Mouse (Mus musculus): ENCODE data around the gene Copz2. TPM values are rescaled to one million over a fixed set of nuclear protein-coding genes. Genes with fewer than 3 reads are reported as not detected.

Copz2 gene
- polyA plus RNA-seq, 1 experiment from 2014 or later: 125 TPM

DNA sequence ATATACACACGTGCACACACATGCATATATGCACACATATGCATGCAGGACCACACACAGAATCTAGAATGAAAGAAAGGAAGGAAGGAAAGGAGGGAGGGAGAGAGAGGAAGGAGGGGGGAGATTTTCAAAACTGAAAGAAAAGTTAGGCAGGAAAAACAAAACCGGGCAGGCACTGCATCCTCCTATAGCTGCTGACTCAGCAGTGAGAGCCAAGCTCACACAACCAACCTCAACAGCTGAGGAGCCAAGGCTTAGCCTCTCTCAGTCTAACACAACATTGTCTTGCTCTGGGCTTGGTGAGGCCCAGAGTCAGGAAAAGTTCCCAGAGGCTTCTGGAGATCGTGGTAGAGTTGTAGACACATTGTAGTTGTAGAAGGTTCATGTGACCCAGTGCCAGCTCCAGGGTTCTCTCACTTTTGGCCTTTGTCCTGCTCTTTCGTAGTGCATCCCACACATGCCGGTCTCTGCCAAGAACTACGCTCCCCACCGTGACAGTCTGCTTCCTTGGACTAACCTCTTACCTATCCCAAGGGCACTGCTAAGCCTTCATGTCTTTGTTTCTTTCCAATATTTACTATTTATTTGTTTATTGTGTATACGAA lies 37.4 kb downstream of the Copz2 start:
- Histone ChIP-seq H3K4me3 (no peak overlapping the region), H3K9me3 (no peaks in the 10 kb centered on the region), H3K9ac (no peak overlapping the region), H3K4me2 (no peak overlapping the region), H3K27me3 (no peaks in the 10 kb centered on the region), H3K4me1 (peaks cover 18% of the 10 kb centered on the region), H3K27ac (peak overlapping the region; percentile 33; the same call in 1 of the 2 replicates), H3K36me3 (no peaks in the 10 kb centered on the region)
- WGBS: 82% methylated on average over 8 of the region's 8 CpGs
- ATAC-seq (ENCODE audit: insufficient number of reproducible peaks, insufficient read depth, low FRiP score, low TSS enrichment, low read depth): no peak

DNA sequence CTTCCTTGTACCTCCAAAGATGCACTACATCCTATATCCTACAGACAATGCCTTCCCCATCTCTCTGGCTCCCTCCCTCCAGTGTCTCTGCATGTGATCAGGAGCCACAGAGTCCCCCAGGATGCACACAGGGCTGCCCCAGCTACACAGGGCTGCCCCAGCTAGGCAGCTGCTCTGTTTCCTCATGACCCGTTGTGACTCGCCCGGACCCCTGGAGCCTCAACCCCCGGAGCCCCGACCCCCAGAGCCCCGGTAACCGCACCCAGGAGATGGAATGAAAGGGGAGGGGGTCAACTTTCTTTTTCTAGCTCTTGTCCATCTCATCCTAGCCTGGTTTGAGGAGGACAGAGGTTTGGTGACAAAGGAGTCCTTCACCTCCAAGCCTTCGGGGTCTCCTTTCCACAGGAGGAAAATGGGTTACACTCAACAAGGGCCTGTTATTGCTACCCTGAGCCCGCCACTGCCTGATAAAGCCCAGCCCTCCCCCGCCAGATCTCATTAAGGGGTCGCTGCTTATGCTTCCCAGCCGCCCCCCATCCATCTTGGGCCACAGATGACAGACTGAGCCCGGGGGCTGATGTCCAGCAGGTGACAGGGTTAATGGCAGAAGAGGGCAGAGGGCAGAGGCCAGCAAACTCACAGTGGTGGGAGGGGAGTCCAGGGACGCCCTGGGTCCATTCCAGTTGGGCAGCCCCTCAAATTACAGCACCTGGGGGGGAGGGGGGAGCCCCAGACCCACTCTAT lies 42.3 kb downstream of the Copz2 start:
- Histone ChIP-seq H3K9ac (no peak overlapping the region), H3K4me1 (peaks cover 4% of the 10 kb centered on the region)

DNA sequence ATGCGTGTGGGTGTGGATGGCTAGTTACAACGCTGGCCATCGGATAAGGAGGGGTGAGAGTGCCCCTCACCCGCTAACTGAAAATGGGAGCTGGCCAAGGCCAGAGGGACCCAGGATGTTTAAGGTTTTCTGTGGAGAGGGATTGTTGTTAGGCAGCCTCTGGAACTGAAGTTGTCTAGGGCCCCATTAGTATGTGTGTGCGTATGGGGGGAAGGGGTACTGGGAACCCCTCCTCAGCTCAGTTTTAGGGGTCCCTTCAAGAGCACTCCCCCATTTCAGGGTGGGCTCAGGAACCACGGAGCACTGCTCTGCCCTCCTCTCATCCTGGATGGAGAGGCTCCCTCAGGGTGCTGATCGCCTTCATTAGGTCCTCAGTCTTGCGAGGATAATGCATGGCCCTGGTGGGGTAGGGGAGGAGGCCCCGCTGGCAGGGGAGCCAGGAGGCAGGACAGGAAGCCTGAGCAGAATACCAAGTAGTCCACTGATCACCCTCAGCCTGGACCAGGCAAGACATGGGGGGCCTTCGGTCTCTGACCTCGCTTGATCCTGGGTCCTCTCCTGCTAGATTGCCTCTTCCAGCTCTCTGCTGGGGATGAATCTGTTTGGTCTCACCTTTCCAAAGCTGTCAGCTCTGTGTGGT lies 43.7 kb downstream of the Copz2 start:
- 63% methylated on average over 11 of the region's 11 CpGs for WGBS
- H3K4me3 ChIP-seq: no peak overlapping the region
- H3K9ac ChIP-seq: 0 out of 2 replicates have a peak overlapping the region, but pooled peaks have one; percentile 8
- no peaks in the 10 kb centered on the region for H3K4me1 ChIP-seq
- no peaks in the 10 kb centered on the region for H3K36me3 ChIP-seq
- no peak for ATAC-seq (ENCODE audit: insufficient number of reproducible peaks, insufficient read depth, low FRiP score, low TSS enrichment, low read depth)
- no peak overlapping the region for H3K4me2 ChIP-seq
- H3K27me3 ChIP-seq: no peaks in the 10 kb centered on the region
- no peak overlapping the region for H3K27ac ChIP-seq
- H3K9me3 ChIP-seq: no peaks in the 10 kb centered on the region

More for the DNA sequence above, 42.3 kb downstream of the Copz2 start:
- 22% methylated on average over 14 of the region's 14 CpGs for WGBS
- Histone ChIP-seq H3K4me2 (no peak overlapping the region), H3K4me3 (no peak overlapping the region), H3K27me3 (no peaks in the 10 kb centered on the region), H3K9me3 (no peaks in the 10 kb centered on the region), H3K36me3 (no peaks in the 10 kb centered on the region), H3K27ac (no peak overlapping the region)
- no peak for ATAC-seq (ENCODE audit: insufficient number of reproducible peaks, insufficient read depth, low FRiP score, low TSS enrichment, low read depth)

DNA sequence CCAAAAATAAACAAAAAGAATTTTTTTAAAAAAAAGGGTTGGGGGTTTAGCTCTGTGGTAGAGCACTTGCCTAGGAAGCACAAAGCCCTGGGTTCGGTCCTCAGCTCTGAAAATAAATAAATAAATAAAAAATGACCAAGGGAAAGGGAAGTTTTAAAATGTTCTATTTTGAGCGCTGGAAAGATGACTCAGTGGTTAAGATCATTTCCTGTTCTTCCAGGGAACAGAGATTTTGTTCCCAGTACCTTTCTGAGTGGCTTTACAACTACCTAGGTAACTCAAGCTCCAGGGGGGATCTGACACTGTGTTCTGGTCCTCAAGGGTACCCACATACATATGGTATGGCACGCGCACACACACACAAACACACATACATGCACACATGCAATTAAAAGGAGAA lies 46.2 kb downstream of the Copz2 start:
- no peak for ATAC-seq (ENCODE audit: insufficient number of reproducible peaks, insufficient read depth, low FRiP score, low TSS enrichment, low read depth)
- H3K9ac ChIP-seq: no peak overlapping the region

DNA sequence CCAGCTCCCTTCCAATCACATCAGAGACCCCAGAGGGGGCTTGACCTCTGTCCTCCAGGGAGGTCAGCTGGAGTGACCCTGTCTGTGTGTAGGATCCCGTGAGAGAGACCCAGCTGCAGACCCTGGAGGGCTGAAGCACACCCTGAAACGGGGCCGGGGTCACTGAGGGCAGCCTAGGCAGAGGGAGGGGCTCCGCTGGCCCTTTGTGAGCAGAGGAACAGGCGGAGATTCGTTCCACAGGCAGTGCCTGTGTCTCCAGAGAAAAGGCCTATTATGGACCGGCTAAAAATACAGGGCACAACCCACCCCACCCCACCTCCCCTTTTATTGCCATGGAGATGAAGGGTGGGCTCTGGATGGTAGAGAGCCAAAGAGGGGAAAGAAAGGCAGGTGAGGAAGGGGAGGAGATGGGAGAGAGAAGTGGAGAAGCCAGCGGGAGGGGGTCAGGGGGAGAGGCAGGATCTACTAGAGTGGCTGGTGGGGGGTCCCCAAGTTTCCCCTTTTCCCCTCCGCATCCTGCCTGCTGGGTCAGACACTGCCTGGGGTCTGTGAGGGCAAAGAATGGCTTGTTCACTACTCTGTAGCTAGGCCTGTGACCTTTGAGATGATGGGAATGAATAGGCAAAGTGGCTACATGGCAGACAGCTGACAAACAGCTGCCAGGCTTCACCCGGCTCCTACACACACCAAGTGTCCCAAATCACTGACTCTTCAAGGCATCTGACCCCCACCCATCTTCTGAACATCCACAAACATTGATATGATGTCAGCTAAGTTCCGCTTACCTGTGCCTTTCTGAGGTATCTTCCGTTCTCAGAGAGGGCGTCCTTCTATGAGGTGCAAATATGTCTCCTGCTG lies 50.0 kb downstream of the Copz2 start:
- 34% methylated on average over 13 of the region's 13 CpGs for WGBS
- no peaks in the 10 kb centered on the region for H3K27me3 ChIP-seq
- peaks cover 15% of the 10 kb centered on the region for H3K4me1 ChIP-seq
- no peaks in the 10 kb centered on the region for H3K9me3 ChIP-seq
- H3K36me3 ChIP-seq: no peaks in the 10 kb centered on the region
- ATAC-seq (ENCODE audit: insufficient number of reproducible peaks, insufficient read depth, low FRiP score, low TSS enrichment, low read depth): no peak
- no peak overlapping the region for H3K27ac ChIP-seq
- peak overlapping the region; percentile 31; the same call in 1 of the 2 replicates for H3K4me2 ChIP-seq
- H3K4me3 ChIP-seq: no peak overlapping the region
- H3K9ac ChIP-seq: no peak overlapping the region

More for the DNA sequence above, 46.2 kb downstream of the Copz2 start:
- Histone ChIP-seq H3K9me3 (no peaks in the 10 kb centered on the region), H3K4me3 (no peak overlapping the region), H3K27me3 (no peaks in the 10 kb centered on the region), H3K4me1 (peaks cover 5% of the 10 kb centered on the region), H3K27ac (no peak overlapping the region), H3K36me3 (no peaks in the 10 kb centered on the region), H3K4me2 (no peak overlapping the region)
- WGBS: 84% methylated on average over 4 of the region's 4 CpGs

DNA sequence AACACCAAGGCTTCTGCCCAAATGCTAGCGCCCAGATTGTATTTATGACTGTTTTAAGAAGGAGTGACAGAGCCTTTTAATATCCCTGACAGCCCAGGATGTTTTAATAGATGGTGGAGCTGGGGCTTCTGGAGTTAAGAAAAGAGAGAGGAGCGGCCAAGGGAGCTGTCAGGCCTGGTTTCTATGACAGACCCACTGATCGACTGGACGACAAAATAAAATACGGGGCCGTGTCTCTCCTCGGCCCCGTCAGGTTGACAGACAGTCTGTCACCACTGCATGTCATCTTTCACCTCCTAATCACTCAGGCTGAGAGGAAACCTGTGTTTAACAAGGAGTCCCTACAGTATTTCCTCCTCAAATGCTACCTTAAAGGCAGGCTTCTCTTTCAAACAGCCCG lies 51.7 kb downstream of the Copz2 start:
- Histone ChIP-seq H3K27ac (no peak overlapping the region), H3K4me1 (peaks cover 15% of the 10 kb centered on the region), H3K4me3 (no peak overlapping the region), H3K4me2 (no peak overlapping the region), H3K9me3 (no peaks in the 10 kb centered on the region), H3K9ac (no peak overlapping the region), H3K27me3 (no peaks in the 10 kb centered on the region), H3K36me3 (no peaks in the 10 kb centered on the region; the same call in 1 of the 2 replicates)
- no peak for ATAC-seq (ENCODE audit: insufficient number of reproducible peaks, insufficient read depth, low FRiP score, low TSS enrichment, low read depth)
- WGBS: 70% methylated on average over 9 of the region's 9 CpGs

- Histone ChIP-seq H3K4me3 (no peak overlapping the region), H3K27ac (no peak overlapping the region; the same call in 1 of the 2 replicates)
These were observed 53.3 kb downstream of the Copz2 start for GRCm38 (mm10) chr11:96902639-96903635.

DNA sequence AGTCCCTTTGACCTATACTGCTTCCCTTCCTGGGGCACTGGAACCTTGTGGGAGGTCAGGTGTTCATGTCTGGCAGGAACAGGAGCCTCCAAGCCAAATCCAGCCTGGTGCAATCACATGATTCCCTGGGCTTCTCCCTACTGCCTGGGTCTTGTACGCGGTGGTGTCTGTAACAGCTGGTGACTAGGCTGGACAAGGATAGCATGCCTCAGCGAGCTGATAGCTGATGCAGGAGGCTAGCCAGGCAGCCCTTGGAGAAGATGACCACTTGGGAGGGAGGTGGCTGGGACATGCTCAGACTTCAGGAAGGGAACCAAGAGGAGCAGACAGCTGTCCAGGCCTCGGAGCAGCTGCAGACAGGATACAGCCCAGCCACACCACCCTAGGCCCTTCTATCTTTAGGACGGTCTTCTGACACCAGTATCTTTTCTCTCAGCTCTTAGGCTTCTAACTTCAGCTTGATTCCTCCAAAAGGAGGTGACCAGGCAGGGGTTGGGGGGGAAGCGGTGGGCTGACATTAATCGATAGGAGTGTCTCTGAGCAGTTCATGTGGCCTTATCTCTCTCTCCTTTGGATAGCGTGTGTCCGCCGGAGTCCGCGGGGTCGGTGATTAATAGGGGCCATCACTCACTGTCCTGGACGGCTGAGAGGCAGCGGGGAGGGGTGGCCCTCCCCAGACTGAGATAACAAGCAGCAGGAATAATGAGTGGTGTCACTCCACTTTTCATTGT lies 56.9 kb downstream of the Copz2 start:
- H3K27me3 ChIP-seq: no peaks in the 10 kb centered on the region
- H3K27ac ChIP-seq: no peak overlapping the region
- ATAC-seq (ENCODE audit: insufficient number of reproducible peaks, insufficient read depth, low FRiP score, low TSS enrichment, low read depth): no peak
- no peak overlapping the region for H3K4me3 ChIP-seq
- H3K9ac ChIP-seq: no peak overlapping the region
- no peaks in the 10 kb centered on the region for H3K9me3 ChIP-seq
- H3K4me2 ChIP-seq: no peak overlapping the region
- 85% methylated on average over 15 of the region's 15 CpGs for WGBS
- peaks cover 10% of the 10 kb centered on the region for H3K4me1 ChIP-seq
- H3K36me3 ChIP-seq: peaks cover 43% of the 10 kb centered on the region

More at GRCm38 (mm10) chr11:96902639-96903635, 53.3 kb downstream of the Copz2 start:
- Histone ChIP-seq H3K9me3 (no peaks in the 10 kb centered on the region), H3K4me2 (no peak overlapping the region), H3K27me3 (no peaks in the 10 kb centered on the region), H3K9ac (0 out of 2 replicates have a peak overlapping the region, but pooled peaks have one; percentile 44), H3K36me3 (peaks cover 13% of the 10 kb centered on the region), H3K4me1 (peaks cover 15% of the 10 kb centered on the region)
- ATAC-seq (ENCODE audit: insufficient number of reproducible peaks, insufficient read depth, low FRiP score, low TSS enrichment, low read depth): no peak
- WGBS: 22% methylated on average over 16 of the region's 16 CpGs

GRCm38 (mm10) chr11:96908594-96908993 lies 58.9 kb downstream of the Copz2 start:
- no peak overlapping the region for H3K9ac ChIP-seq
- 87% methylated on average over 12 of the region's 12 CpGs for WGBS
- no peaks in the 10 kb centered on the region for H3K9me3 ChIP-seq
- no peaks in the 10 kb centered on the region for H3K4me1 ChIP-seq
- H3K27me3 ChIP-seq: no peaks in the 10 kb centered on the region
- no peak overlapping the region for H3K4me3 ChIP-seq
- no peak for ATAC-seq (ENCODE audit: insufficient number of reproducible peaks, insufficient read depth, low FRiP score, low TSS enrichment, low read depth)
- H3K36me3 ChIP-seq: peaks cover 51% of the 10 kb centered on the region
- no peak overlapping the region for H3K27ac ChIP-seq
- no peak overlapping the region for H3K4me2 ChIP-seq

GRCm38 (mm10) chr11:96910003-96910402 lies 60.3 kb downstream of the Copz2 start:
- H3K9ac ChIP-seq: no peak overlapping the region
- 27% methylated on average over 7 of the region's 7 CpGs for WGBS
- H3K27ac ChIP-seq: no peak overlapping the region
- ATAC-seq (ENCODE audit: insufficient number of reproducible peaks, insufficient read depth, low FRiP score, low TSS enrichment, low read depth): peak; percentile 43; the same call in 1 of the 2 replicates
- H3K4me3 ChIP-seq: no peak overlapping the region
- no peaks in the 10 kb centered on the region for H3K9me3 ChIP-seq
- H3K4me2 ChIP-seq: no peak overlapping the region
- H3K4me1 ChIP-seq: peaks cover 3% of the 10 kb centered on the region
- H3K27me3 ChIP-seq: no peaks in the 10 kb centered on the region
- H3K36me3 ChIP-seq: peaks cover 51% of the 10 kb centered on the region

Data from embryonic facial prominence, embryonic 13.5 days (tissue).